Mouse (Mus musculus) T-helper 17 cell (primary cell): ENCODE measurements at regions not wholly inside any gene's neighbourhood (a gene's known extent, or its start where the extent isn't known, plus 50 kb on each side); places are given as distances from the start of the nearest gene placed in this dataset.

ENCODE experiments used
- in situ Hi-C, 2 experiments: fragments of 300-600 bp; cut with MboI, MseI; formaldehyde crosslinking; loops; 1 replicate in 1 of 2; 2 replicates in 1 of 2; pipeline ENCODE4 v1.15.1; 2025; ENCODE audit warnings: high pct_unique_total_duplicates in 2 of 2

DNA sequence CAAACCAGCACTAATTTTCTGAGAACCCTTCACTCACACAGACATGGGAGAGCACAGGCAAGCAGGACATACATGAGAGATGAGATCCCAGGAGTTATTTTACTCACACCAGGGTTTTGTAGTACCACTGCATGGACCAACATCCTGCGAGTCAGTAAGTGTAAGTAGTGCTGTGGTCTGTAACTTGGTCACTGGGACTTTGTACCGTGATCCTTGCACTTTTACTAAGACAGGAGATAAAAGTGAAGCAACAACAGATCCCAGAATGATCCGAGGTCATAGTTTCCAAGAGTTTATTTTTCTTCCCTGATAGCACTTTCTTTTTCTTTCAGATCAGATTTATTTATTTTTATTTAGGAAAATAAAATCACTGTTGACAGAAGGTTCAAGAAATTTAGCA, 54.1 kb upstream of the Mtap start:
- in situ Hi-C loops: no loop called here

DNA sequence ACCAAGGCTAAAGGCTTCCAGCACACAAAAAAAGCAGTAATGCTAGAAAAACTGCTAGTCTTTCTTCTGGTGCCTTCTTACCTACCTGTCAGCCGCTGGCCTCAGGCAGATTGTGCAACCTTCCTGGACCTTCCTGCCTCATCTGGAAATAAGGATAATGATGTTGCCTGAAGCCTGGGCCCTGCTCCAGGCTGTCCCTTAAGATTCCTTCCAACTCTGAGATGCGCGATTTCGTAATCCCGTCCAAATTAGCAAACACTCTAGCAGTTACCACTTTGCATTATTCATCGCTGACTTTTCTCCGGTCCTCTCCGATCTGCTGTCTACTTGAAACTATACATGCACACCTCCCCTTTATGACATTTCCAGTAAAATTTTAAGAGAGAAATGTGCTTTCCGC, 58.4 kb upstream of the Mtap start:
- in situ Hi-C loops: no loop called here

DNA sequence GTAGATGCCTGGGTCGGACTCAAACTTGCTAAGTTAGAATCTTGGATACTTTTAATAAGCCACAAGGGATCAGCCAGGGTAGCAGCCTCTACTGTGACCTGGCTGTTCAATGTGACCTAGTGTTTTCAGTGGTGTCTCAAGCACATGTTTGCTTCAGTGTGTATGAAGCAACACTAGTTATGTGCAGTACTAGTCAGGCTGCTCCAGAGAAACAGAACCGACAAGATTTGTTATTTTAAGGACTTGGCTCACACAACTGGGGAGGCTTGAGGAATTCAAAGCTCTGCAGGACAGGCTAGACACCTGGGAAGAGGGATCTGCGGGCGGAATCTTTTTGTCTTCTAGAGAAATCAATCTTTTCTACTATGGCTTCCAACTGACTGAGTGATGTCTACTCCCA, 62.2 kb upstream of the Mtap start:
- in situ Hi-C loops: no loop called here

DNA sequence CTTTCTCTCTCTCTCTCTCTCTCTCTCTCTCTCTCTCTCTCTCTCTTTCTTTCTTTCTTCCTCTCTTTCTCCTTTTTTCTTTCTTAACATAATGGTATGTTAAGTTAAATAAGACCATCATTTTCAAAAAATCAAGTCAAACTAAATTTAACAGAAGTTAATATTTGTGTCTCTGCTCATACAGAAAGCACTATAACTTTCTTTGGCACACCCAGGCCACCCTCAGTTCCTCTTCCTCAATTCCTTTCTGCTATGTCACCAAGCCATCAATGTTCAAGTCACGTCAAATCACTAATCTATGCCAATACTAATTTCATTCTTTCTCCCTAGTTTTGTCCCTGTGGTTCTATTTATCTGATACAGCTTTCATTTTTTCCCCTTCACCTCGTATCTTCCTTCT, 66.5 kb upstream of the Mtap start:
- in situ Hi-C loops: no loop called here

DNA sequence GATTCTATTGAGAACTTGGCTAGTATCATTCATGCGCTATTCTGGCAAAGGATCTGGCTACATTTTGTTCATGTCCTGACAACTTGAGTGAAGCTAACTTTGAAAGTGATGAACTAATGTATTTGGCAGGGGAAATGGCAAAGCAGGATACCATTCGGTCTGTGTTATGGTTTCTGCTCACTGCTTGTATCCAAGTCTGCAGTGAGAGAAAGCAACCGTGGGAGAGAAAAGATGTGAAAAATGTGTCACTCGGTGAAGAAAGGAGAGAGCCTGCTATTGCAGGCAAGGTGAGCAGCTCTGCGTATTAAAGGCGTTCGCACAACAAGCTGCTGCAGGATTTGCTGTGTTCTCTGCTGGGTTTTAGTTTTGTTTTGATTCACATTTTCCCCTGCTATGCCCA, 72.5 kb upstream of the Mtap start:
- in situ Hi-C loops: no loop called here

DNA sequence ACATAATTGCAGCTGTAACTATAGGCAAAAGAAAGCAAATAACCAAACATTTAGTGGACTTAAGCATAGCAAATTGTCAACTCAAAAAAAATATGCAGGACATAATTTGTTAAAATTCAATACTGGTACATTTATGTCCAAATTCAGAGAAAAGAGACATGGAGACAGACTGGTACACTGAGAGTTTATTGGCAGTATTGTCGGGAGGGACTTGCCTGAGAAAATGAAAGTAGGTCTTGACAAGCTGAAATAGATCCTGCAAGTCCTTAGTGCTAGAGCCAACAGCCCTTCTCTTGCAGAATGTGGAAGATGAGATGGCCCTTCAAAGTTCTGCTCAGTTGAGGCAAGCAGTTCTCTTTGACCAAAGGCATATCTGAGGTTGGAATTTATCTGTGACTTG, 74.5 kb upstream of the Mtap start:
- in situ Hi-C loops: no loop called here

DNA sequence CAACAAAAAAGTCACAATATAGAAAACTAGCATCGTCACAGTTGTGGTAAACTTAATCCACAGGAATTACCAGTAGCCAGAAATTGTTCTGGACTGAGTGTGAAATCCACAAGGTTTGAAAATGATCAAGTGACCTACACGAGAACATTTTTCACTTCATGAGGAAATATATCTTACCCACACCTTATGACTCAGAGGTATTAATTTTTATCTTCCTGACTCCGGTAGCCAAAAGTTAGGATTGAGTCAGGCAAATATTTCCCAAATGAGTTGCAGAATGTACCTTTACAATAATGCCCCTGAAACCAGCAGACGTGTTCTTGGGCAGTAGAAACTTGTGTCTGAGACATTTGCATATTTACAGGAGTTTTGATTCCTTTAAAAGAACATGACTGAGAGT, 75.3 kb upstream of the Mtap start:
- in situ Hi-C loops: no loop called here

DNA sequence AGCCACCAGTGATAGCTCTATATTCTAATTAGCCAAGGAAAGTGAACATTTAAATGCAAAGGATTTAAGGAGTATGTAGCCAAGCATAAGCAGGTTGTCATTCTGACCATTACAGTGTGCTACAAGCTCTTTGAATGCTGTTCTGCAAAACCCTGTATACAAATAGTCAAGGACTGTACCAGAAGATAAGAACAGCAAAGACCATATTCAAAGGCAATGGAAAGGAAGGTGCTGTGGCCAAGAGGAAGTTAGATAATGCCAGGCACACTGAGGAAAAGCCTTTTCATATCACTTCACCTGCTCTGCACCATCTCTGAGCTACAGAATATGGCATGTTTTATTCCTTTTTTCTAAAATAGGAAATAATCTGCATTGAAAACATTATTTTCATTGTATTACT, 79.3 kb upstream of the Mtap start:
- in situ Hi-C loops: no loop called here

DNA sequence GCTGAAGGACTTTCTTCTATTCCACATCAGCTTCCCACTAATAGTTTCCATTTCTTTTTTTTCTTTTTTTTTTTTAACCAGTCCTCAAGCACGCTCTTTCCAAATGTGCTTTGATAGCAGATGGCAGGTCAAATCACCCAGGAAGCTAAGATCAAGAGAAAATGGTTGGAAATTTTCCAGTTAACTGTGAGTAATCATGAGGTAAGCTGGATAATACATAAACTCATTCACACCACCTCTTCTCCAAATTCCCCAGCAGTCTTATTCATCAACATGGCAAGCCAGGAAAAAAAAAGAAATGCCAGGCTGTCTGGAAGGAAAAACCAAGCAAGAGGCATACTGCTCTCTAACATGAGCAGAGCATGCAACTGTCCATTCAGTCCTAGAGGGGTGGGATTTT, 79.8 kb upstream of the Mtap start:
- in situ Hi-C loops: no loop called here

DNA sequence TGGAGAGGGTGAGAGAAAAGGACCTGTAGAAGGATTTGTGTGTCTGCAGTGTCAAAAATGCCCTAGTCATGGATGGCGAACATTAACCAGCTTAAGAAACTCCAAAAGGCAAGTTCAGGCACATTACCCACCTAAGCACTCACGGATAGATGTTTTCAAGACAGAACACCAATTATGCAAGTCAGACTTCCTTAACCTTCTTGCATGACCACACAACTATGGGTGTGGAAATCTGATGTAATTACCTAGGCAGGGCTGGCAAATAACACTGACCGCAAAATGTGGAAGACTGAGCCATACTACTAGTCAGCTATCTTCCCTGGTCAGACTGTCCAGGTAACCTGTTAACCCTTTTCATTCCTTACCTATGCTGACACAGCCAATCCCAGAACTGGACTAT, 81.0 kb upstream of the Mtap start:
- in situ Hi-C loops: no loop called here

DNA sequence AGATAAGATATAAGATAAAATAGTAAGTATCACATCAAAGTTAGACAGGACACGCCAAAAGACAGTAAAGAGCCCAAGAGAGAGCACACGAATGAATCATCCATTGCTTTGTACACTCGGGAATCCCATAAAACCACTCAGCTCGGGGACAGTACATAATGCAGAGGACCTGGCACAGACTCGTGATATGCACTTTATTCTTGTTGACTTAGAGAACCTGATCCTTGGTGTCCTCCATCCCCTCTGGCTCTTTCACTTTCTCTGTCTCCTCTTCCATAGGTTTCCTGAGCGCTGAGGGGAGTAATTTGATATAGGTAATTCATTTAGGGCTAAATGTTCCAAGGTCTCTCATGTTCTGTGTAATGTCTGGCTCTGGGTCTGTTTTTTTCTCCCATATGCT, 83.3 kb upstream of the Mtap start:
- in situ Hi-C loops: no loop called here

DNA sequence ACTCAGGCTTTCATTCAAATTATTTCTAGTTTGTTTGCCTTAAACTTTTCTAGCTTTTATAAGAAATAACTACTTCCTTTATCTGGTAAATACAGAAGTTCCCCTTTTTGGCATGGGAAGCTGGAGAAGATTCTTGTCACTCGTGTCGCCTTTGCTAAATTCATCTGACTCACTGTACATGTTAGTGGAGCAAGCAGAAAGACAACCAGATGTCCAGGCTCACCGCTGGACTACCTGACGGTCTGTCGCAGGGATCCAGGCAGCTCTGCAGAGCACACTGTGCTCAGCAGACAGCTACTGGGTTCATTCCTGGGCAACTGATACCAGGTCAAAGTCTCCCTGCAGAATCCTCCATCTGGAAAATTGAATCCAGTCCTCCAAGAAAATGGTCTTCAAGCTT, 85.0 kb upstream of the Mtap start:
- in situ Hi-C loops: no loop called here

DNA sequence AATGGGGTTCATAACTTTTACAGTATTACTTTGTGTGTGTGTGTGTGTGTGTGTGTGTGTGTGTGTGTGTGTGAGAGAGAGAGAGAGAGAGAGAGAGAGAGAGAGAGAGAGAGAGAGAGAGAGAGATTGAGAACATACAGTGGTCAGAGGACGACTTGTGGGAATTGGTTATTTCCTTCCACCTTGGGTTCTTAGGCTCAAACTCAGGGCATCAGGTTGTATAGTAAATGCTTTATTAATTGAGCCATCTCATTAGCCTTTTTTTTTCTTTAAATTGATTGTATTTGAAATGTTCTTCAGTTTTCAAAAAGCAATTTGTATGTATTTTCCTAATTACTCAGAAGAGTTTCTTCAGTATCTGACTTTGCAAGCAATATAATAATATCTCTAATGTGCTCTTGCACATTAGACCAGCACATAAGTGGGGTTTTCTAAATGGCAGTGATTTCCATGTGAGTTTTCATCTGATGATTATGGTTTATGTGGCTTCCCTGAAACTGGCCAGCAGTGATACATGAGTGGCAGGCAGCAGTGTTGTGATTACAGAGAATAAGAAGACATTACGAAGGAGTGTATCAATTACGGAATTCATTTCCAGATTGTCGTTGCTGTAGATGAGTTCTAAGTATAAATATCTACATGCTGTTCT, 86.2 kb upstream of the Mtap start:
- in situ Hi-C loops: no loop called here

DNA sequence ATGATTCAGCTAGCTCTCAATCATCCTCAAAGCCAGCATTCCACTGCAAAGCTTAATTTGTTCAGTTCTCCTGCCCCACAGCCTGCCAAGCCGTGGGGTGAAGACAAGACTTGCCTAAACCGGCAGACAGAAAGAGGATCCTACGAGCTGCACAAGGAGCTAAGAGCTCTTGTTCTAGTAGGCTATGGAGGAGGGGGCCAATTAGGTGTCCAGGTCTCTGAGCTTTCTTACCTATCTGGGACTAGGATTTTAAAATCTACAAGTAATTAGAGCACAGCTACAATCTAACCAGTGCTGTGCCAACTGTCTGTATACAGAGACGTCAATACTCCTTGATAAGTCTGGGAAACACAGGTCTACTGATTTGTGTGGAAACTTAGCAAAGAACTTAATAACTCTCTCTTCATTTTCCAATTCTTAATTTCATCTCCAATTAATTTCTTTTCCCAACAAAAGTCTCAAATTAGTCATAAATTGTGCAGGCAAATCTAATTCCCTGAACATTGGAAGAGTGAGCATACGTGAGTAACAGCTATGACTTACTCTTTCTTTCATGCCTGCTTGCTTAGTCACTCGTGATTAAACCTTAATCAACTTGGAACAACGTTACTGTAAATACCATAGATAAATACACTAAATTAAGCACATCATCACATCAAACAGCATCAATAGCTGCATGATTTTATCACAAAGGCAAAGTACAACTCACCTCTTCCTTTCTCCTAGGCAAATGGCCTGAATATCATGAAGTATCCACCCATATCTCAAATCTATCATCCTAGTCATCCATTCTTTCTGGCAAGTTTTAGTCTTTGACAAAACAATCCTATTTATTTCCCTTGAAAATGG, 87.1 kb upstream of the Mtap start:
- in situ Hi-C loops: loop anchor here (5.0 to 25.0 kb wide), 2 partner anchors 53 to 262 kb away; partner anchors contain the start of gene Cdkn2b (in 1 of the 2)

DNA sequence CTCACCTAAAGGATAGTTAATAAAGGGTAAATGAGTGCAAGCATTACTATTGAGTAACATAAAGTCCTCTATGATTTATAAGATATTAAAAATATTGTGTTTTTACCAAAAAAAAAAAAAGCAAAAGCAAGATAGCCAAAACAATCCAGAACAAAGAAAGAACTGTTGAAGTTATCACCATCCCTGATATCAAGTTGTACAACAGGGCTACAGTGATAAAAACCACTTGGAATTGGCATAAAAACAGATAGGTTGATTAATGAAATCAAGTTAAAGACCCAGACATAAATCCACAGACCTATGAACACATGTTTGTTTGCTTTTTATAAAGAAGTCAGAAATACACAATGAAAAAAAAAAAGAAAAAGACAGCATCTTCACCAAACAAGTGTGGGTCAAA, 92.4 kb upstream of the Mtap start:
- in situ Hi-C loops: loop anchor here in 1 of 2 experiments (25.0 kb wide), 1 partner anchor 268 kb away; the partner anchor contains the start of gene Cdkn2b

DNA sequence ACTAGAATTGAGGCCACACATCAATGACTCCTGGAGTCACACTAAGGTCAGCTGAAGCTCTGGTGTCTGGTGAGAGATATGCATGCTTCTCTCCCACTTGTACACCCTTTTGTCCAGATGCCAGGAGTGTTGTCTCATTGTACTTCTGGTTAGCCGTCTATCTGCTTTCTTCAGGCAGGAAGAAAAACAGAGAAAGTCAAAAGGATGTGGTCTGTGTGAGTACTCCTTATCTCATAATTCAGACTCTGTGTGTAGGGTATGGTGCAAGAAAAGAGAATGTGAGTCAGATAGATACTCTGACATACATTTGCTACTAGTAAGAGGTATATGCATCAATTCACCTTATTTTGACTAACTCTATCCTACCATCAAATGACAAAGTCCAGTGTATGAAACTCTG, 92.9 kb upstream of the Mtap start:
- in situ Hi-C loops: loop anchor here in 1 of 2 experiments (25.0 kb wide), 1 partner anchor 268 kb away; the partner anchor contains the start of gene Cdkn2b

DNA sequence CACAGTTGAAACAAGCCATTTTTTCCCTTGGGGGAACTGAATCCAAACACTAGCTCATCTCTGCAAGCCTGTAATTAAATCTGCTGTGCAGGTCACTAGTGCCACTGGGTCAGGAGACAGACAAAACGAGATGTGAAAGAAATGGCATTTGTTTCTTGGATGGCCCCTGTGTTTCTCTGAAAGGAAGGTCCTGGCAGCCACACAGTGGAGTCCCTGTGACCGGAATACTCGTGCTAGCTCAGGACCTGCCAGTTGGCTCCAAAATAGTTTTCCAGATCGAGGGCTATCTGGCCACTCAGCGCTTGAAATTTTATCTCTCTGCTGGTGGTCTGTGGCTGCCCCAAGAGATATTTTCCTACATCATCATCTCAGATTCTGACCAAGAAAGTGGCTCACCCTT, 96.1 kb upstream of the Mtap start:
- in situ Hi-C loops: loop anchor here in 1 of 2 experiments (25.0 kb wide), 1 partner anchor 271 kb away; the partner anchor contains the start of gene Cdkn2b

DNA sequence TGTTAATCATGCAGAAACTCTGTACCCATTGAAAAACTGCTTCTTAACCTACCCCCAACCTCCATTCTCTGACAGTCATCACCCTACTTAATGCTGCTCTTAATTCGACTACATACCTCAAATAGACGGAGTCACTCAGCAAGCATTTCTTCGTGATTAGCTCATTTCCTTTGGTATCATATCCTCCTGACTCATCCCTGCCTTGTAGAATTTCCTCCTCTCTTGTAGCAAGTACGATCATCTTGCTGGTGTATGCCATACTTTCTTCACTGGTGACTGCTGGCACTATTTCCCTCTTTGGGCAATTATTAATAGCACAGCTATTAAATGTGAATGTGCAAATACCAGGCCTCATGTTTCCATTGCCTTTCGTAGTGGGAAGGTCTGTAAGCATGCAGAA, 98.0 kb upstream of the Mtap start:
- in situ Hi-C loops: loop anchor here in 1 of 2 experiments (5.0 to 25.0 kb wide), 2 partner anchors 42 to 273 kb away; partner anchors contain the start of gene Cdkn2b

DNA sequence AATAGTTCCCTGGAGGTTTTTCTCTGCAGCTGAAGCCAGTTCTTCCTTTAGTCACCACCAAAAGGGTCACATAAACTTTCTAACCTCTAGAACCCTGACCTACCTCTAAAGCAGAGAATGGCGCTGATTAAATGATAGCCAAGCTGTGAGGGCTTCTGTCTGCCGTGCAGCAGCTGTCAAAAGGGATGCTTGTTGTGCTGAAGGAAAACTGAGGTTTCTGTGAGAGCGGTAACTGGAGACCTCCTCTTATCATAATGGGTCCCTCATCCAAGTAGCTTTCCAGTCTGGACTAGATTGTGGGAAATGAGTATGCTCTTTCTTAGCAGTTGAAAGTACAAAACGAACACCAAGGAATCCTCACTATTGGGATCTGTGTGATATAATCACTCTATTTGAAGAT, 98.8 kb upstream of the Mtap start:
- in situ Hi-C loops: loop anchor here in 1 of 2 experiments (5.0 to 25.0 kb wide), 2 partner anchors 41 to 274 kb away; partner anchors contain the start of gene Cdkn2b

DNA sequence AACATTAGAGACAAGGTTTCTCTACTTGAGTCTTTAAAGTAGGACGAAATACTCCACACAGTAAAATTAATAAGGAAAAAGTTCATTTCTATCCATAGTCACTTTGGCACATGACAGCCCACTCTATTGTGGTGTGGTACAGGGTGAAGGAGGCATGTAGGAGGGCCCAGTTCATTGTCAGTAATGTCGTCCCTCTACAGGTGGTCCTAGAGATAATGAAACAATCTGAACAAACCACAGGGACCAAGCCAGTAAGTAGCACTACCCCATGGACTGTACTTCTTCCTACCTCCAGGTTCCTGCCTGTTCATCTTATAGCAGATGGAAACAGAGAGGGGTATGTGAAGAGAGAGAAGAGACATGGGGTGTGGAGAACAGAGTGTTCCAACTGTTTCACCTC, 102.1 kb upstream of the Mtap start:
- in situ Hi-C loops: loop anchor here in 1 of 2 experiments (5.0 to 25.0 kb wide), 2 partner anchors 38 to 277 kb away; partner anchors contain the start of gene Cdkn2b

DNA sequence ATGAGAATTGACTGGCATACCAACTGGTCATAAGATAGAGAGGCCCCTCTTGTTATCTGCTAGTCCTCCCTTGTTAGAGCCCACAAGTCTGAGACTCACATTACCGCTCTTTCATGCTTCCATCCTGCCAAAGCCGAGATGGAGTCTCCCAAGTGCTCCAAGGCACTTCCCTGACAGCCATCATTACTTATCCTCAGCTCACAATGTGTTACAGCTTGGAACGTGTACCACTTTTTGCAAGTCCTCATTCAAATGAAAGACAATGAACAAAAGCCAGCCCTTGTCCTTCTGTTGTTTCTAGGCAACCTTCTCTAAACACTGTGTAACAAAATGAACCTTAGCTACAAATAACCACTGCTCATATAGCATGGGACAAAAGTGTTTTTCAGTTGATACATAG, 102.6 kb upstream of the Mtap start:
- in situ Hi-C loops: loop anchor here in 1 of 2 experiments (25.0 kb wide), 1 partner anchor 278 kb away; the partner anchor contains the start of gene Cdkn2b

DNA sequence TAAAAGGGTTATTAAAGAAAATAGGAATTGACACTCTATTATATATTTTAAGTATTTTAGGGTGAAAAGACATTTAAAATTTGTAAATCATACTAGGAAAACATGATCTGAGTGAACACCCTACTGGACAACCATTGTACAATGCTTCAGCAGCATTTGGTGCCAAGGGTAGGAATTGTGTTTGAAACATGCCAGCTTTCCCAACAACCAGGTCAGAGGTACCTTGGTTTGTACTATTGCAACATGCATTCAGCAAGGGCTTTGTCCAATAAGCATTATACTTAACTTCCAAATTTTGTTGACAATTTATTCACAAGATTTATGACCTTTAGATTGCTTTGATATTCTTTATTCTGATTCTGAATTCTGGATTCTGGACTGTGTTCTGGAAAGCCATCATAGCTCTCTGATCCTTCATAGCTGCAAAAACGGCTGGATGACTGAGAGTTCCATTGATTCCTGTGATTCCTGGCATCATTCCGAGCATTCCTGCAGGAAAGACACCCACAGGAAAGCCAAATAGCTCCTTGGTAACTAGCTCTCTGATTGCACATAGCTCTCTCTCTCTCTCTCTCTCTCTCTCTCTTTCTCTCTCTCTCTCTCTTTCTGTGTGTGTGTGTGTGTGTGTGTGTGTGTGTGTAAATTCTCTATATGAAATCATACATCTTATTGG, 124.1 kb upstream of the Mtap start:
- in situ Hi-C loops: no loop called here
